Mouse (Mus musculus) liver, embryonic 12.5 days (tissue): ENCODE results near the gene Defb46. TPM values are rescaled to one million over a fixed set of nuclear protein-coding genes. Genes with fewer than 3 reads are reported as not detected.

Source experiments
- ATAC-seq: fragments of 200-750 bp; cut with Nextera tagmentation; 2 replicates; pipeline ENCODE4 v1.8.0; 2017; ENCODE audit warnings: moderate number of reproducible peaks, mild to moderate bottlenecking, moderate library complexity
- H3K27ac ChIP-seq: fragments of 300-500 bp; sonication (generic); 2 replicates; pipeline ENCODE4 v1.5.1; 2016; ENCODE audit warnings: mild to moderate bottlenecking
- H3K27me3 ChIP-seq: fragments of 300-500 bp; sonication (generic); replicated peaks from 2 replicates; pipeline ENCODE4 v1.6.1; 2016; ENCODE audit warnings: mild to moderate bottlenecking, moderate library complexity
- H3K36me3 ChIP-seq: fragments of 300-500 bp; sonication (generic); 2 replicates; pipeline ENCODE4 v1.6.1; 2016; ENCODE audit warnings: mild to moderate bottlenecking, moderate library complexity
- H3K4me1 ChIP-seq: fragments of 300-500 bp; sonication (generic); 2 replicates; pipeline ENCODE4 v1.6.1; 2016
- H3K4me2 ChIP-seq: fragments of 300-500 bp; sonication (generic); 2 replicates; pipeline ENCODE4 v1.6.1; 2016; ENCODE audit warnings: mild to moderate bottlenecking, moderate library complexity
- H3K4me3 ChIP-seq: fragments of 300-500 bp; sonication (generic); 2 replicates; pipeline ENCODE4 v1.5.1; 2016; ENCODE audit warnings: mild to moderate bottlenecking, moderate library complexity
- H3K9ac ChIP-seq: fragments of 300-500 bp; sonication (generic); 2 replicates; pipeline ENCODE4 v1.6.1; 2016; ENCODE audit warnings: mild to moderate bottlenecking, moderate library complexity
- H3K9me3 ChIP-seq: fragments of 300-500 bp; sonication (generic); replicated peaks from 2 replicates; pipeline ENCODE4 v1.6.1; 2016; ENCODE audit warnings: mild to moderate bottlenecking, moderate library complexity
- WGBS: fragments of 180-500 bp; shearing (Covaris S2); methylation state at CpG from one replicate; pipeline ENCODE4 v1.1.7; 2016; ENCODE audit not compliant: insufficient replicate concordance; 5-methylcytosine and 5-hydroxymethylcytosine counted together
- polyA plus RNA-seq: library from polyadenylated mRNA; unstranded; fragments of >200 nt; fragmentation: Nextera tagmentation; extraction: Ambion mirVana; gene quantifications from 2 replicates; pipeline ENCODE4 v1.2.1, GENCODE M21; 2016

Gene Defb46
- not detected in 2 replicates for polyA plus RNA-seq

GRCm38 (mm10) chr8:19239616-19240015 lies at the start of gene Defb46:
Gene Defb46 (plus strand): TSS chr8:19239916.
- Histone ChIP-seq H3K9ac (no peak within 1 kb of the TSS), H3K9me3 (peaks cover 9% of the 10 kb centered on the region; the same call in 1 of the 2 replicates), H3K27ac (no peak within 1 kb of the TSS), H3K27me3 (no peaks in the 10 kb centered on the region), H3K4me2 (no peak within 1 kb of the TSS), H3K4me3 (no peak within 1 kb of the TSS), H3K4me1 (no peaks in the 10 kb centered on the region), H3K36me3 (no peaks in the 10 kb centered on the region)
- no peak for ATAC-seq
- 69% methylated on average over 2 of the region's 2 CpGs for WGBS

DNA sequence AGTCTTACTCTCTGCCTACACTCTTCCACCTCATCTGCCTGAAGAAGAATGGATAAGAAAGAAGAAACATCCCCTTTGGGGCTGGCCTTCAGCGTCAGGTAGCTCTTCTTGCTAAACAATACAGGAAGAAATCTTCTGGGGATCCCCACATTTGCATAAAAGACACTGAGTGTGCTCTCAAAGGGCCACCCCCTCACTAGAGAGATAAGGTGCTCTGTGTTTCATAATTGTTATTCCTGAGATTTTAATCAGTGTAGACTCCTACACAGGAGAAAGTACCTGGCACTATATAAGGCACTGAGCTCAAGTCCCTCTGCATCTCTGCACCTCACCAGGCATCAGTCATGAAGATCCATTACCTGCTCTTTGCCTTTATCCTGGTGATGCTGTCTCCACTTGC lies 14.6 kb upstream of the Defb46 start, which contains the start of gene Defb6:
TSS of gene Defb6 (plus strand) at position 318 of the 400 bp plus-strand sequence.
- Histone ChIP-seq H3K27ac (no peak within 1 kb of the TSS), H3K4me3 (no peak within 1 kb of the TSS), H3K9me3 (no peaks in the 10 kb centered on the region), H3K4me1 (no peaks in the 10 kb centered on the region), H3K4me2 (no peak within 1 kb of the TSS), H3K9ac (no peak within 1 kb of the TSS), H3K36me3 (no peaks in the 10 kb centered on the region), H3K27me3 (no peaks in the 10 kb centered on the region)
- ATAC-seq, result no peak
- WGBS, result 56% methylated on average over 1 of the region's 1 CpGs

DNA sequence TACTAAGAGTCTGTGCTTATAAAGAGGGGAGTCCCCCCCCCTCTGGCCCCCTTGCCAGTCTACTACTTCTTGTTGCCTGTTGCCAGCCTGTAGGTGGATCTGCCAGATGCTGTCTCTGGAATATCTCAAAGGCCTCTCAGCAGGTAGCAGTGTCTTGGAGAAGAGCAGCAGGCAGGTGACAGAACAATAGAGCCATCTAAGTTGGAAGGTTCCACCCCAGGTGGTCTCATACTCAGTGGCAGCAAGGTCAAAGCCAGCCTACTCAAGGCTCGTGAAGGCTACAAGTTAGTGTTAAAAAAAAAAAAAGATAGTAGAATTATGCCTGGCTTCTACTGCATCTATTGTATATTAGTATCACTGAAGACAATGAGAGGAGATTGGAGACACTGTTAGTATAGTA lies 1.6 kb upstream of the Defb46 start:
- Histone ChIP-seq H3K27ac (no peak overlapping the region), H3K9me3 (0 out of 2 replicates have a peak, but pooled peaks cover 8% of the 10 kb centered on the region), H3K4me3 (no peak overlapping the region), H3K4me2 (no peak overlapping the region), H3K36me3 (no peaks in the 10 kb centered on the region), H3K9ac (no peak overlapping the region), H3K4me1 (no peaks in the 10 kb centered on the region), H3K27me3 (no peaks in the 10 kb centered on the region)
- ATAC-seq, result no peak
- 55% methylated on average over 1 of the region's 1 CpGs for WGBS

GRCm38 (mm10) chr8:19247280-19247679 lies 7.6 kb downstream of the Defb46 start, which contains the start of gene Defb5:
Gene Defb5 (plus strand): TSS chr8:19247580.
- Histone ChIP-seq H3K4me2 (no peak within 1 kb of the TSS), H3K27me3 (no peaks in the 10 kb centered on the region), H3K36me3 (no peaks in the 10 kb centered on the region), H3K9ac (no peak within 1 kb of the TSS), H3K9me3 (peaks cover 7% of the 10 kb centered on the region; the same call in 1 of the 2 replicates), H3K4me3 (no peak within 1 kb of the TSS), H3K27ac (no peak within 1 kb of the TSS), H3K4me1 (no peaks in the 10 kb centered on the region)
- 76% methylated on average over 5 of the region's 5 CpGs for WGBS
- ATAC-seq, result no peak

- H3K27ac ChIP-seq, result no peak overlapping the region
- H3K4me3 ChIP-seq, result no peak overlapping the region
- H3K9ac ChIP-seq, result no peak overlapping the region
- no peak for ATAC-seq
- H3K4me1 ChIP-seq, result no peaks in the 10 kb centered on the region
- H3K36me3 ChIP-seq, result no peaks in the 10 kb centered on the region
- H3K4me2 ChIP-seq, result no peak overlapping the region
- H3K27me3 ChIP-seq, result no peaks in the 10 kb centered on the region
- H3K9me3 ChIP-seq, result no peaks in the 10 kb centered on the region
Measured at GRCm38 (mm10) chr8:19258136-19258535, 18.4 kb downstream of the Defb46 start.

DNA sequence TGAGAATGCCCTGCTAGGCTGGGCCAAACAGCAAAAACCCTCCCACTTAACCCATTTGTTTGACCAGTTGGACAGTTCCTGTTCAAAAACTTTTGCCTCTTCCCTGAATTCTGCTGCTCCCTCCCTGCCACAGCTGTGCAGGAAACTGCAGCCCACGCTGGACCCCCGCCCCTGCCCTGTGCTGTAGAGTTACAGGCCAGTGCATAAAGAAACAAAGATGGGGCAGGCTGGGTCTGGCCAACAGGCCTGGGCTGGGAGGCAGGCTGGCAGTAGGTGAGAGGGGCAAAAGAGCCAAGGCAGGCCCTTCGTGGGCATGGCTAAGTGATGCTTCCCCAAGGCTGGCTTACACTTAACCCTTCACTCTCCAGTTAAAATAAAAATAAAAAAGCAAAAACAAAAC lies 20.0 kb downstream of the Defb46 start:
- H3K9me3 ChIP-seq, result no peaks in the 10 kb centered on the region
- no peak overlapping the region for H3K4me3 ChIP-seq
- H3K9ac ChIP-seq, result no peak overlapping the region
- H3K36me3 ChIP-seq, result no peaks in the 10 kb centered on the region
- 35% methylated on average over 3 of the region's 3 CpGs for WGBS
- no peaks in the 10 kb centered on the region for H3K27me3 ChIP-seq
- no peak for ATAC-seq
- H3K4me2 ChIP-seq, result no peak overlapping the region
- no peaks in the 10 kb centered on the region for H3K4me1 ChIP-seq
- H3K27ac ChIP-seq, result no peak overlapping the region

Other genes starting within 250 kb of the Defb46 start
- gene Defb37, start 248.9 kb upstream of the Defb46 start, polyA plus RNA-seq, result not detected in 2 replicates
- gene Defb38, start 213.3 kb upstream of the Defb46 start, polyA plus RNA-seq, result not detected in 2 replicates
- gene Defb39, start 175.1 kb upstream of the Defb46 start, polyA plus RNA-seq, result not detected in 2 replicates
- not detected in 2 replicates for gene Defb12, start 125.1 kb upstream of the Defb46 start, polyA plus RNA-seq
- not detected in 2 replicates for gene Defb34, start 116.2 kb upstream of the Defb46 start, polyA plus RNA-seq
- not detected in 2 replicates for gene Gm45826, start 99.1 kb upstream of the Defb46 start, polyA plus RNA-seq
- gene Defb14, start 45.6 kb upstream of the Defb46 start, polyA plus RNA-seq, result not detected in 2 replicates
- not detected in 2 replicates for gene Defb4, start 41.2 kb upstream of the Defb46 start, polyA plus RNA-seq
- gene Defb6, start 14.4 kb upstream of the Defb46 start, polyA plus RNA-seq, result not detected in 2 replicates
- gene Defb5, start 7.7 kb downstream of the Defb46 start, polyA plus RNA-seq, result not detected in 2 replicates
- not detected in 2 replicates for gene Defb3, start 53.4 kb downstream of the Defb46 start, polyA plus RNA-seq
- gene Defb8, start 207.7 kb downstream of the Defb46 start, polyA plus RNA-seq, result not detected in 2 replicates